Mouse (Mus musculus): Measurements from ENCODE around the gene Defb42. TPM values are rescaled to one million over a fixed set of nuclear protein-coding genes. Genes with fewer than 3 reads are reported as not detected.

The Defb42 gene
- polyA plus RNA-seq (2014; fragmentation: Nextera tagmentation; extraction: Ambion mirVana) = 0.37 and 0.89 TPM in 2 replicates

- Histone ChIP-seq H3K36me3 (ENCODE audit: control insufficient read depth, insufficient read depth, low read length) (no peaks in the 10 kb centered on the region), H3K9ac (ENCODE audit: low read length) (no peak within 1 kb of the TSS), H3K9me3 (ENCODE audit: control insufficient read depth, low read length) (no peaks in the 10 kb centered on the region), H3K4me1 (replicated peaks; ENCODE audit: control insufficient read depth, insufficient read depth, low read length) (no peaks in the 10 kb centered on the region), H3K4me2 (ENCODE audit: low read length) (no peak within 1 kb of the TSS), H3K27me3 (replicated peaks; ENCODE audit: control insufficient read depth, insufficient read depth, low read length) (no peaks in the 10 kb centered on the region), H3K27ac (ENCODE audit: low read depth) (no peak within 1 kb of the TSS), H3K4me3 (ENCODE audit: low read depth, low read length) (no peak within 1 kb of the TSS)
- ATAC-seq (replicated peaks; ENCODE audit: low FRiP score, low TSS enrichment, low read depth) (no peak), DNase-seq (ENCODE audit: low spot score) (no peak)
- WGBS = 73% methylated on average over 3 of the region's 3 CpGs
These were observed at the start of gene Defb42 for GRCm38 (mm10) chr14:63046691-63047090. Defb42 (plus strand) TSS chr14:63046991.

GRCm38 (mm10) chr14:62997777-62998176 lies 49.0 kb upstream of the Defb42 start, which contains the start of gene Defb47:
Defb47 (plus strand) TSS chr14:62998077.
- Histone ChIP-seq H3K4me2 (ENCODE audit: low read length) (no peak within 1 kb of the TSS), H3K27ac (ENCODE audit: low read depth) (no peak within 1 kb of the TSS), H3K9ac (ENCODE audit: low read length) (no peak within 1 kb of the TSS), H3K4me3 (ENCODE audit: low read depth, low read length) (no peak within 1 kb of the TSS), H3K4me1 (replicated peaks; ENCODE audit: control insufficient read depth, insufficient read depth, low read length) (no peaks in the 10 kb centered on the region), H3K9me3 (ENCODE audit: control insufficient read depth, low read length) (no peaks in the 10 kb centered on the region), H3K27me3 (replicated peaks; ENCODE audit: control insufficient read depth, insufficient read depth, low read length) (no peaks in the 10 kb centered on the region), H3K36me3 (ENCODE audit: control insufficient read depth, insufficient read depth, low read length) (no peaks in the 10 kb centered on the region)
- DNase-seq (ENCODE audit: low spot score) (no peak), ATAC-seq (replicated peaks; ENCODE audit: low FRiP score, low TSS enrichment, low read depth) (no peak)
- 88% methylated on average over 8 of the region's 8 CpGs for WGBS

GRCm38 (mm10) chr14:62998977-62999376 lies 47.8 kb upstream of the Defb42 start:
- DNase-seq (ENCODE audit: low spot score) = no peak
- no peak overlapping the region for H3K27ac ChIP-seq (ENCODE audit: low read depth)
- H3K27me3 ChIP-seq (replicated peaks; ENCODE audit: control insufficient read depth, insufficient read depth, low read length) = no peaks in the 10 kb centered on the region
- H3K4me1 ChIP-seq (replicated peaks; ENCODE audit: control insufficient read depth, insufficient read depth, low read length) = no peaks in the 10 kb centered on the region
- no peaks in the 10 kb centered on the region for H3K36me3 ChIP-seq (ENCODE audit: control insufficient read depth, insufficient read depth, low read length)
- H3K4me3 ChIP-seq (ENCODE audit: low read depth, low read length) = no peak overlapping the region
- H3K9ac ChIP-seq (ENCODE audit: low read length) = no peak overlapping the region
- no peak for ATAC-seq (replicated peaks; ENCODE audit: low FRiP score, low TSS enrichment, low read depth)
- H3K9me3 ChIP-seq (ENCODE audit: control insufficient read depth, low read length) = no peaks in the 10 kb centered on the region
- 82% methylated on average over 4 of the region's 4 CpGs for WGBS
- H3K4me2 ChIP-seq (ENCODE audit: low read length) = no peak overlapping the region

GRCm38 (mm10) chr14:63002588-63002987 lies 44.2 kb upstream of the Defb42 start:
- Histone ChIP-seq H3K9me3 (ENCODE audit: control insufficient read depth, low read length) (no peaks in the 10 kb centered on the region), H3K9ac (ENCODE audit: low read length) (no peak overlapping the region), H3K27ac (ENCODE audit: low read depth) (no peak overlapping the region), H3K36me3 (ENCODE audit: control insufficient read depth, insufficient read depth, low read length) (no peaks in the 10 kb centered on the region), H3K27me3 (replicated peaks; ENCODE audit: control insufficient read depth, insufficient read depth, low read length) (no peaks in the 10 kb centered on the region), H3K4me2 (ENCODE audit: low read length) (no peak overlapping the region), H3K4me1 (replicated peaks; ENCODE audit: control insufficient read depth, insufficient read depth, low read length) (no peaks in the 10 kb centered on the region), H3K4me3 (ENCODE audit: low read depth, low read length) (no peak overlapping the region)
- ATAC-seq (replicated peaks; ENCODE audit: low FRiP score, low TSS enrichment, low read depth) = no peak
- DNase-seq (ENCODE audit: low spot score) = no peak
- 63% methylated on average over 2 of the region's 2 CpGs for WGBS

- H3K4me1 ChIP-seq (replicated peaks; ENCODE audit: control insufficient read depth, insufficient read depth, low read length) = no peaks in the 10 kb centered on the region
- ATAC-seq (replicated peaks; ENCODE audit: low FRiP score, low TSS enrichment, low read depth) (no peak), DNase-seq (ENCODE audit: low spot score) (no peak)
- H3K27ac ChIP-seq (ENCODE audit: low read depth) = no peak within 1 kb of the TSS
- H3K9ac ChIP-seq (ENCODE audit: low read length) = no peak within 1 kb of the TSS
- no peak within 1 kb of the TSS for H3K4me2 ChIP-seq (ENCODE audit: low read length)
- no peak within 1 kb of the TSS for H3K4me3 ChIP-seq (ENCODE audit: low read depth, low read length)
- no peaks in the 10 kb centered on the region for H3K27me3 ChIP-seq (replicated peaks; ENCODE audit: control insufficient read depth, insufficient read depth, low read length)
- H3K36me3 ChIP-seq (ENCODE audit: control insufficient read depth, insufficient read depth, low read length) = no peaks in the 10 kb centered on the region
- H3K9me3 ChIP-seq (ENCODE audit: control insufficient read depth, low read length) = no peaks in the 10 kb centered on the region
- 89% methylated on average over 5 of the region's 5 CpGs for WGBS
These were observed 35.3 kb upstream of the Defb42 start, which contains the start of gene Defb43 for GRCm38 (mm10) chr14:63011471-63011870. Defb43 (plus strand) TSS chr14:63011771.

- Histone ChIP-seq H3K27me3 (replicated peaks; ENCODE audit: control insufficient read depth, insufficient read depth, low read length) (no peaks in the 10 kb centered on the region), H3K36me3 (ENCODE audit: control insufficient read depth, insufficient read depth, low read length) (no peaks in the 10 kb centered on the region), H3K27ac (ENCODE audit: low read depth) (no peak overlapping the region), H3K4me3 (ENCODE audit: low read depth, low read length) (no peak overlapping the region), H3K9ac (ENCODE audit: low read length) (no peak overlapping the region), H3K4me1 (replicated peaks; ENCODE audit: control insufficient read depth, insufficient read depth, low read length) (no peaks in the 10 kb centered on the region), H3K4me2 (ENCODE audit: low read length) (no peak overlapping the region), H3K9me3 (ENCODE audit: control insufficient read depth, low read length) (no peaks in the 10 kb centered on the region)
- 71% methylated on average over 4 of the region's 4 CpGs for WGBS
- no peak for ATAC-seq (replicated peaks; ENCODE audit: low FRiP score, low TSS enrichment, low read depth)
- DNase-seq (ENCODE audit: low spot score) = no peak
These were observed 33.7 kb upstream of the Defb42 start for GRCm38 (mm10) chr14:63013082-63013481.

GRCm38 (mm10) chr14:63014667-63015066 lies 32.1 kb upstream of the Defb42 start:
- Histone ChIP-seq H3K4me1 (replicated peaks; ENCODE audit: control insufficient read depth, insufficient read depth, low read length) (no peaks in the 10 kb centered on the region), H3K4me3 (ENCODE audit: low read depth, low read length) (no peak overlapping the region), H3K4me2 (ENCODE audit: low read length) (no peak overlapping the region), H3K27me3 (replicated peaks; ENCODE audit: control insufficient read depth, insufficient read depth, low read length) (no peaks in the 10 kb centered on the region), H3K36me3 (ENCODE audit: control insufficient read depth, insufficient read depth, low read length) (no peaks in the 10 kb centered on the region), H3K27ac (ENCODE audit: low read depth) (no peak overlapping the region), H3K9ac (ENCODE audit: low read length) (no peak overlapping the region), H3K9me3 (ENCODE audit: control insufficient read depth, low read length) (no peaks in the 10 kb centered on the region)
- DNase-seq (ENCODE audit: low spot score) = no peak
- 81% methylated on average over 4 of the region's 4 CpGs for WGBS
- ATAC-seq (replicated peaks; ENCODE audit: low FRiP score, low TSS enrichment, low read depth) = no peak

- DNase-seq (ENCODE audit: low spot score) (no peak), ATAC-seq (replicated peaks; ENCODE audit: low FRiP score, low TSS enrichment, low read depth) (no peak)
- Histone ChIP-seq H3K36me3 (ENCODE audit: control insufficient read depth, insufficient read depth, low read length) (no peaks in the 10 kb centered on the region), H3K4me2 (ENCODE audit: low read length) (no peak overlapping the region), H3K9me3 (ENCODE audit: control insufficient read depth, low read length) (no peaks in the 10 kb centered on the region), H3K27ac (ENCODE audit: low read depth) (no peak overlapping the region), H3K27me3 (replicated peaks; ENCODE audit: control insufficient read depth, insufficient read depth, low read length) (no peaks in the 10 kb centered on the region), H3K4me3 (ENCODE audit: low read depth, low read length) (no peak overlapping the region), H3K9ac (ENCODE audit: low read length) (no peak overlapping the region), H3K4me1 (replicated peaks; ENCODE audit: control insufficient read depth, insufficient read depth, low read length) (no peaks in the 10 kb centered on the region)
- 54% methylated on average over 6 of the region's 6 CpGs for WGBS
These were observed 26.2 kb upstream of the Defb42 start for GRCm38 (mm10) chr14:63020524-63021156.

GRCm38 (mm10) chr14:63049910-63050370 lies 3.1 kb downstream of the Defb42 start, which contains the start of gene Defb30:
Defb30 (minus strand) TSS chr14:63049960.
- Histone ChIP-seq H3K9me3 (ENCODE audit: control insufficient read depth, low read length) (no peaks in the 10 kb centered on the region), H3K4me3 (ENCODE audit: low read depth, low read length) (no peak within 1 kb of the TSS), H3K9ac (ENCODE audit: low read length) (no peak within 1 kb of the TSS), H3K4me1 (replicated peaks; ENCODE audit: control insufficient read depth, insufficient read depth, low read length) (no peaks in the 10 kb centered on the region), H3K4me2 (ENCODE audit: low read length) (no peak within 1 kb of the TSS), H3K27ac (ENCODE audit: low read depth) (no peak within 1 kb of the TSS), H3K36me3 (ENCODE audit: control insufficient read depth, insufficient read depth, low read length) (no peaks in the 10 kb centered on the region), H3K27me3 (replicated peaks; ENCODE audit: control insufficient read depth, insufficient read depth, low read length) (no peaks in the 10 kb centered on the region)
- ATAC-seq (replicated peaks; ENCODE audit: low FRiP score, low TSS enrichment, low read depth) (no peak), DNase-seq (ENCODE audit: low spot score) (no peak)
- whole genome bisulfite sequencing = 77% methylated on average over 12 of the region's 14 CpGs
